Mouse (Mus musculus) limb, embryonic 14.5 days (tissue): ENCODE results near the gene Agtrap. TPM values are rescaled to one million over a fixed set of nuclear protein-coding genes. Genes with fewer than 3 reads are reported as not detected.
A peak's percentile ranks its signal among the peaks of the same experiment; 100 is the strongest.

ENCODE experiments used
- ATAC-seq: fragments of 200-750 bp; cut with Nextera tagmentation; 2 replicates; pipeline ENCODE4 v1.8.0; 2017; ENCODE audit warnings: low read depth, moderate number of reproducible peaks, moderate TSS enrichment; ENCODE audit not compliant: low FRiP score
- DNase-seq: peaks from one replicate; pipeline ENCODE4 v3.0.0-alpha.2; 2015; ENCODE audit warnings: low spot score
- H3K27ac ChIP-seq: fragments of 300-500 bp; sonication (generic); replicated peaks from 2 replicates; pipeline ENCODE4 v1.5.1; 2014; ENCODE audit warnings: low read depth, mild to moderate bottlenecking, low read length, moderate library complexity, mixed read lengths
- H3K27me3 ChIP-seq: fragments of 300-500 bp; sonication (generic); 2 replicates; pipeline ENCODE4 v1.6.1; 2014; ENCODE audit warnings: low read length, mixed read lengths; ENCODE audit not compliant: control insufficient read depth, insufficient read depth
- H3K36me3 ChIP-seq: fragments of 300-500 bp; sonication (generic); 2 replicates; pipeline ENCODE4 v1.6.1; 2014; ENCODE audit warnings: mild to moderate bottlenecking, low read length, moderate library complexity, mixed read lengths; ENCODE audit not compliant: control insufficient read depth, insufficient read depth
- H3K4me1 ChIP-seq: fragments of 300-500 bp; sonication (generic); 2 replicates; pipeline ENCODE4 v1.6.1; 2014; ENCODE audit warnings: antibody characterized with exemption, low read length, mixed read lengths; ENCODE audit not compliant: control insufficient read depth, insufficient read depth
- H3K4me2 ChIP-seq: fragments of 300-500 bp; sonication (generic); replicated peaks from 2 replicates; pipeline ENCODE4 v1.6.1; 2014; ENCODE audit warnings: low read depth, mild to moderate bottlenecking, low read length, moderate library complexity; ENCODE audit not compliant: severe bottlenecking
- H3K4me3 ChIP-seq: fragments of 300-500 bp; sonication (generic); replicated peaks from 2 replicates; pipeline ENCODE4 v1.5.1; 2014; ENCODE audit warnings: low read length
- H3K9ac ChIP-seq: fragments of 300-500 bp; sonication (generic); 2 replicates; pipeline ENCODE4 v1.6.1; 2014; ENCODE audit warnings: mild to moderate bottlenecking, low read depth, low read length, moderate library complexity; ENCODE audit not compliant: severe bottlenecking
- H3K9me3 ChIP-seq: fragments of 300-500 bp; sonication (generic); 2 replicates; pipeline ENCODE4 v1.6.1; 2016; ENCODE audit warnings: low read length; ENCODE audit not compliant: control insufficient read depth
- POLR2A ChIP-seq: fragments of 200-500 bp; IDR thresholded peaks from 2 replicates; pipeline ENCODE4 v1.8.0; 2012; ENCODE audit warnings: inconsistent platforms, mild to moderate bottlenecking, moderate library complexity, borderline replicate concordance; ENCODE audit not compliant: insufficient read depth, insufficient read length; ENCODE audit errors: extremely low read depth
- WGBS: fragments of 180-500 bp; shearing (Covaris S2); extraction: QIAGEN DNeasy Blood & Tissue Kit; methylation state at CpG from one replicate; pipeline ENCODE4 v1.1.7; 2014; 5-methylcytosine and 5-hydroxymethylcytosine counted together
- polyA plus RNA-seq, 2 experiments: library from polyadenylated mRNA; depleted of rRNA in 1 of 2; stranded (reverse) in 1 of 2; unstranded in 1 of 2; fragments of >200 nt; fragmentation: Nextera tagmentation in 1 of 2; extraction: Ambion mirVana in 1 of 2; gene quantifications; 2 replicates each; pipeline versions ENCODE4 v1.2.1 to v1.2.3; 2012 to 2014

Agtrap gene
- polyA plus RNA-seq, 2 experiments: 11.0 to 17.6 TPM

DNA sequence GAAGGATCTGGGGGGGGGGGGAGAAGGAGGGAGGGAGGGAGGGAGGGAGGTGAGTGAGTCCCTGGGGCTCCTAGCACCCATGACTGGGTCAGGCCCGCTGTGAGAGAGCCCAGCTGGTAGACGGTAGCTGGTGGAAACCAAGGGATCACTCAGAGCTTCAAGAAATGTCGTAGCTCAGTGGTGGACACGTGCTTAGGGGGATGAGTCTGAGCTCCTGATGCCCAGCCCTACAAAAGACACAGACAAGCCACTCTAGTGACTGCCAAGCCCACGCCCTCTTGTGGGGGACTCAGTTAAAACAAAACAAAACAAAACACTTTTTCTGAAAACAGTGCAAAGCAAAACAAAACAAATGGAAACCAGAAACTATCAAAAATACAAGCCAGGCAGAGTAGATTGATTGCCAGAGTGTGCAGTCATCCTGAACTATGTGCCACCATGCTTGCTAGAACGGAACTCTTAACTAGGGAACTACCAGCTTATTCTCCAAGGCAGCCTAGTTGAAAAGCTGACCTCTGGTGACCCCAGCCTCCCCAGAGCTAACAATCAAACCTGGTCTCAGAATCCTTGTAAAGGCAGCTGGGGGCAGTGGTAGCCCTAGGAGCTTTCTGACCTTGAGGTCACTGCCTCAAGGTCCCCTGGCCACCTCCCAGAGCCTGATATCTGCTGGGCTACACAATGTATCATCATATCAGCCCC lies 22.0 kb downstream of the Agtrap start:
- ATAC-seq: no peak
- no peak overlapping the region for H3K9ac ChIP-seq
- DNase-seq: no peak
- no peaks in the 10 kb centered on the region for H3K4me1 ChIP-seq
- no peak for TF ChIP-seq POLR2A
- no peak overlapping the region for H3K4me2 ChIP-seq
- no peaks in the 10 kb centered on the region for H3K36me3 ChIP-seq
- no peak overlapping the region for H3K27ac ChIP-seq
- H3K4me3 ChIP-seq: no peak overlapping the region
- H3K9me3 ChIP-seq: no peaks in the 10 kb centered on the region
- WGBS: 45% methylated on average over 6 of the region's 6 CpGs
- no peaks in the 10 kb centered on the region for H3K27me3 ChIP-seq

DNA sequence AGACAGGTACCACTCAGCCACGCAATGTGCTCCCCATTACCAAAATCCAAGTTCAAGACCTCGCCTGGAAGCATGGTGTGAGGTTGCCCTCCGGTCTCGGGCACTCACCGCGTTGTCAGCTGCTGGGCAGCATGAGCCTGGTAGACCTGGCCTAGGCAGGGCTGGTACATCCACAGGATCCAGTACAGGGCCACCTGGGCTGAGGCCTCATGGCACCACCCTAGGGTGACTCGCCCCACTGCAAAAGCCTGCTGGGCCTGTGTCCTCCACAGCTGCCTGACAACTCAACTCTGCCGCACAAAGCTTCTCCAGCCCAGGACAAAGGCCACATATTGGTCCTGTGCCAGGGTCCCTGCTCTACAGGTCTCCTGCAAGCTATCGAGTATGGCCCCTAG lies 26.7 kb downstream of the Agtrap start:
- H3K36me3 ChIP-seq: peaks cover 24% of the 10 kb centered on the region
- TF ChIP-seq POLR2A: no peak
- H3K4me3 ChIP-seq: no peak overlapping the region
- DNase-seq: no peak
- no peaks in the 10 kb centered on the region for H3K27me3 ChIP-seq
- no peak overlapping the region for H3K4me2 ChIP-seq
- H3K9me3 ChIP-seq: no peaks in the 10 kb centered on the region
- no peak for ATAC-seq
- 88% methylated on average over 9 of the region's 9 CpGs for whole genome bisulfite sequencing
- H3K9ac ChIP-seq: no peak overlapping the region
- H3K27ac ChIP-seq: no peak overlapping the region
- no peaks in the 10 kb centered on the region for H3K4me1 ChIP-seq

- no peak overlapping the region for H3K4me3 ChIP-seq
- H3K27me3 ChIP-seq: no peaks in the 10 kb centered on the region
- H3K27ac ChIP-seq: no peak overlapping the region
- 55% methylated on average over 13 of the region's 13 CpGs for WGBS
- no peak overlapping the region for H3K9ac ChIP-seq
- DNase-seq (no peak), ATAC-seq (peak; percentile 39; the same call in 1 of the 2 replicates)
- H3K4me2 ChIP-seq: no peak overlapping the region
- H3K4me1 ChIP-seq: no peaks in the 10 kb centered on the region
- no peaks in the 10 kb centered on the region for H3K9me3 ChIP-seq
- TF ChIP-seq POLR2A: no peak
- H3K36me3 ChIP-seq: peaks cover 30% of the 10 kb centered on the region
These were observed 27.4 kb downstream of the Agtrap start for GRCm38 (mm10) chr4:148060120-148061085.

DNA sequence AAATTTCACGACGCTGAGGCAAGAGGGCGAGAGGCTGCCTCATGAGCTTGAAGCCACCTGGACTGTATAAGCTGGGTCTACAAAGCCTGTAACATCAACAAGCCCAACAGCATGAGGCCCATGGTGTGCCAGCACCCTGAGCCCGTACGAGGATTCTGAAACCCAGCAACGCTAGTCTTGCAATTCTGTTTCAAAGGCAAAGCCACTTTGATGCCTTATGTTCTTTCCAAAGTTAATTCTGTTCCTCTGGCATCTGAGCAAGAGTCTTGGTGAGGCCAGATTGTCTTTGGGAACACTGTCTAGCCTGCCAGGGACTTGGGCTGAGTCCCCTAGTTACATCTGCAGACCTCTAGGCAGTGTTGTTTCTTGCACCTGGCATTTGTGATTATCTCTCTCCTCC lies 28.8 kb downstream of the Agtrap start:
- Histone ChIP-seq H3K27me3 (no peaks in the 10 kb centered on the region), H3K9ac (no peak overlapping the region), H3K4me1 (no peaks in the 10 kb centered on the region), H3K9me3 (no peaks in the 10 kb centered on the region), H3K4me2 (no peak overlapping the region), H3K4me3 (no peak overlapping the region), H3K36me3 (peaks cover 43% of the 10 kb centered on the region), H3K27ac (no peak overlapping the region)
- 88% methylated on average over 6 of the region's 6 CpGs for WGBS
- TF ChIP-seq POLR2A: no peak
- ATAC-seq (no peak), DNase-seq (no peak)

GRCm38 (mm10) chr4:148058218-148058819 lies 29.5 kb downstream of the Agtrap start:
- H3K36me3 ChIP-seq: peaks cover 50% of the 10 kb centered on the region
- no peak for TF ChIP-seq POLR2A

More at GRCm38 (mm10) chr4:148058218-148058819, 29.5 kb downstream of the Agtrap start:
- no peak overlapping the region for H3K27ac ChIP-seq
- ATAC-seq (no peak), DNase-seq (no peak)
- no peaks in the 10 kb centered on the region for H3K9me3 ChIP-seq
- no peaks in the 10 kb centered on the region for H3K4me1 ChIP-seq
- WGBS: 92% methylated on average over 9 of the region's 9 CpGs
- H3K9ac ChIP-seq: no peak overlapping the region
- no peak overlapping the region for H3K4me3 ChIP-seq
- H3K27me3 ChIP-seq: no peaks in the 10 kb centered on the region
- no peak overlapping the region for H3K4me2 ChIP-seq
